Mouse (Mus musculus): ENCODE measurements around the gene Prokr1.
"Not testable (repeated sequence)": the region's sequence is repeated elsewhere in the genome, so short reads cannot be mapped to it uniquely, and the experiment has no call there.

Gene Prokr1

DNA sequence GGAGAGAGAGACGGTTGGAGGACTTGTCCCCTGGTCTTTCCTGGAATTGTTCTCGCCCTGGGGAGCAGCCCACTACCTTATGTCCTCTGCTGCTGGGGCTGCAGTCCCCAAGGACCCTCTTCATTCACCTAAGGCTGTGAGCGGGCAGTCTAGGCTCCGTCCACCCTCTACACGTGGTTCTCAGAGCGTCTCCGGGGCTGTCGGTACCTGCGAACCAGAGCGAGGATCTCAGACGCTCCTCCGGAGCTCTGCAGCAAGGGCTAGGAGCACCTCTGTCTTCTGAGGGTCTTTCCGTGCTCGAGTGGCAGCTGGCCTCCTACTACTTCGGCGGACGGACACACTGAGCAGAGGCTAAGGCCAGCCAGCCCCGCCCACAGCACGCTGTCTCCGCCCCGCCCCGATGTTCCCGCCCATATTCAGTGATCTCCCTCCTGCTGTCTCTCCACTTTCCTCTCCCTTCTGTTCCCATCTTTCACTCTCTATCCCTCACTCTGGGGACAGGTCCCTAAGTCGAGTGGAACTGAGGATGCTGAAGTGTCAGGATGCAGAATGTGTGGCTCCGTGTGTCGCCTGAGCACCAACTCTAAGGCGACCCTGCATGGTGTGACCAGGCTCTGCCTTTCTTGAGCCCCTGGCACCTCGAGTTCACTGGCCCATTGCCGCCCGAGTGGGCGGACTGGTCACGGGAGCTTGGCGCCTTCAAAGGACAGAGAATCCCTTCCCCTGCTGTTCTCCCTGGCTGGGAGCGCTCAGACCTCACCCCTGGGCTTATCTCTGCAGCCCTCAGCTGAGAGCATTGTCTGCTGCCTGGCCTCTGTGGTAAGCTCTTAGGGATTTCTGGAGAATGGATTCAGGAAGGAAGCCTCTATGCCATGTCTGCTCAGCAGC lies at the start of gene Prokr1:
Gene Prokr1 (minus strand): TSS at position 350 of the 888 bp plus-strand sequence.
- DNase-seq (ENCODE audit: low spot score): peak; percentile 24

GRCm38 (mm10) chr6:87638134-87638660 lies 47.7 kb upstream of the Prokr1 start:
- no peak for DNase-seq (ENCODE audit: low spot score)

GRCm38 (mm10) chr6:87632176-87632575 lies 41.6 kb upstream of the Prokr1 start:
- DNase-seq (ENCODE audit: low spot score): no peak

DNA sequence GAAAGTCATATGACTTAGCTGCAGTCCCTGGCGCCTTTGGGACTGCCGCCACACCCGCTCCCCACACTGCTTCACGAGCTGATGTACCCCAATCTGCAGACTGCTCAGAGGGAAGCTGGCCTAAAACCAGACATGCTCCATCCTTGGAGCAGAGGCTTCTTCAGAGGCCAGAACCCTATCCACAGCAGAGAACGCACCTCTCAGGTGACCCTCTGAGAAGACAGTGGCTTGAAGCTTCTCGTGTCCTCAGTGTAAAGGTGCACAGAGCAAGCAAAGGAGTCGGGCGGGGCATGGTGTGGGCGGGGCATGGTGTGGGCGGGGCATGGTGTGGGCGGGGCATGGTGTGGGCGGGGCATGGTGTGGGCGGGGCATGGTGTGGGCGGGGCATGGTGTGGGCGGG lies 38.4 kb upstream of the Prokr1 start:
- not testable (repeated sequence) for DNase-seq (ENCODE audit: low spot score)

- no peak for DNase-seq (ENCODE audit: low spot score)
Measured at GRCm38 (mm10) chr6:87623151-87623550, 32.6 kb upstream of the Prokr1 start.

- DNase-seq (ENCODE audit: low spot score): peak; percentile 33
Measured at GRCm38 (mm10) chr6:87621281-87621680, 30.7 kb upstream of the Prokr1 start.

- DNase-seq (ENCODE audit: low spot score): no peak
Measured at GRCm38 (mm10) chr6:87618021-87618420, 27.5 kb upstream of the Prokr1 start.

DNA sequence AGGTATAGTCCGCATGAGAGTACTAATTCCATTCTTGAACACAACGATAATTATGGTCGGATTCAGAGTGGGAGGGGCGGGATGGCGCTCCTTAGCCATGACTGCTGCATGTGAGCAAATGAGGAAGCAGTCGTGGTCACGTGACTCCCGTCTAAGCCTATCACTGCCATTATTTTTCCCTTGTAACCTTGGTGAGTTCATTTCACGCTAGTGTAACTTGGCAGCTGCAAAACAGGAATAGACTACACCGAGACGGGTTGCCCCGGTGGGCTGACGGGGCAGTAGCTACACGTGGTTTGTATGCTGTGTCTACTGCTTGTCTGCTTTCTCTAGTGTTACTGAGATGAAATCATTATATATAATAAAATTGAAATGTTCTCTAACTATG lies 25.1 kb upstream of the Prokr1 start:
- DNase-seq (ENCODE audit: low spot score): no peak

DNA sequence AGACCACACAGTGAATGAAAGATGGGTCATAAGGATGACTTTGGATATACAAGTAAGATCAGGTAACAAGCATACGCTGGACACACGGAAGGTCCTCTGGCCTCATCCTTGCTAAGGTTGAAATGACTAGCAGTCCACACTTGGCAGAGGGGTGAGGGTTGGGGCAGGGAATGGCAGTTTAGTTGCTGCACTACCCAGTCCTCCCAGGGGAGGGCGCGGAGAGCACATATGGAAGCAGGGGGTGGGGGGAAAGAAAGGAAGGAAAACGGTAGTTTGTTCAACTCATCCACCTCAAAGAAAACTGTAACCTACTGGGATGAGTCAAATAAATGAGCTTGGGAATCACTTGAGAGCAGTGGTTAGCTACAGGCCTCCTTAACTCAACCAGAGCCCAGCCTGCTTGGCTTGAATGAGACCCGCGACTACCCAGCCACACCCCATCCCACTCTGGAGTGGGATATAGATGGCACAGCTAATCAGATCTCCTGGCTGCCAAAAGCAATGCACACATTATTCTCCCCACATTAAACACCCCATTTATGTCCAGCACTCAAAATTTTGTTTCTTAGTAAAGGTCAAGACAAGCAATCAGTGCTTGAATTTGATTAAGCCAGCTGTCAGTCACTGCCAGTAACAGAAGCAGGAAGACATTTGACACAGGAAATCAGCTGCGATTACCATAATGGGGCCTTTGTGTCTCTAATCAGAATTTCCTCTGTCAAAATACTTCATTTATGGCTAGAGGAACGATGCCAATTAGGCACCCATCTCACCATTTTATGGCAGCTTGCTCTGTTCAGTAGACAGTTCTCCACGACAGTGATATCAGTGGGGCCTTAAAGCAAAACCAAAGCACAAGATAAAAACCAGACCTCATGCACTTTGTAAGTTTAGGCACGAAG lies 24.5 kb upstream of the Prokr1 start:
- DNase-seq (ENCODE audit: low spot score): peak; percentile 37

DNA sequence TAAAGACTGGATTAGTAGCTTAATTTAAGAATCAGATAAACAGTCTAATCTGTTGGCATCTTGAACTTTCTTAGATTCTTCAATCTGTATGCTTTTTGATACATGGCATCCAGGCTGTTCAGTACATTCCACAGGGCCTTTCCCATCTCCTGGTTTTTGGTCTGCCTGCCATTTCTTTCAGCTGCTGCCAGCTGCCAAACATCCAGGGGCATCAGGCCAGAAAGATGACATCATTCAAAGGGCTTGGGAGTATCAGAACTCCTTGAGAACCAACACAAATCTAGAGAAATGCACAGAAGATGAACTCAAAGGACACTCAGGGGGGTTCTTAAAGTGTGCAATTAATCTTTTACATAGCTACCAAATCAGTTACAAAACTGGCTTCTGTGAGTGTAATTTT lies 9.3 kb upstream of the Prokr1 start:
- peak; percentile 57 for DNase-seq (ENCODE audit: low spot score)

GRCm38 (mm10) chr6:87597116-87597833 lies 6.7 kb upstream of the Prokr1 start:
- peak; percentile 13 for DNase-seq (ENCODE audit: low spot score)

DNA sequence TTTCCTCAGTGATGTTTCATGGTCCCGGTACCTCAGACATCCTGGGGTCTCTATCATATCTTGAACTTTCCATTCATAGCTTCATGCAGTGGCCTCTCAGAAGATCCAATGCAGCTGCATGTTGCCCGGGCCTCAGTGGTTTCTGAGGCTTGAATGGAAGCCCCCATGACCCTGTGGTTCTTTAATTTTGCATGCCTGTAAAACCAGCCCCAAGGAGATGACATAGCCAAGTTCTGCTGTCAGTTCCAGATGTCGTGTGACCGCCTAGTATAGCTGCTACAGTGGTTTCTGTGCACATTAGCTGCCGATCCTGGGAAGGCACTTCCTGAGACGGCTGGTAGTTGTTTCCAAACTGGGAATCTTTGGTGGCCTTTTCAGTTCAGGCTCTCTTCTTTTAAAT lies 3.6 kb upstream of the Prokr1 start:
- DNase-seq (ENCODE audit: low spot score): no peak

DNA sequence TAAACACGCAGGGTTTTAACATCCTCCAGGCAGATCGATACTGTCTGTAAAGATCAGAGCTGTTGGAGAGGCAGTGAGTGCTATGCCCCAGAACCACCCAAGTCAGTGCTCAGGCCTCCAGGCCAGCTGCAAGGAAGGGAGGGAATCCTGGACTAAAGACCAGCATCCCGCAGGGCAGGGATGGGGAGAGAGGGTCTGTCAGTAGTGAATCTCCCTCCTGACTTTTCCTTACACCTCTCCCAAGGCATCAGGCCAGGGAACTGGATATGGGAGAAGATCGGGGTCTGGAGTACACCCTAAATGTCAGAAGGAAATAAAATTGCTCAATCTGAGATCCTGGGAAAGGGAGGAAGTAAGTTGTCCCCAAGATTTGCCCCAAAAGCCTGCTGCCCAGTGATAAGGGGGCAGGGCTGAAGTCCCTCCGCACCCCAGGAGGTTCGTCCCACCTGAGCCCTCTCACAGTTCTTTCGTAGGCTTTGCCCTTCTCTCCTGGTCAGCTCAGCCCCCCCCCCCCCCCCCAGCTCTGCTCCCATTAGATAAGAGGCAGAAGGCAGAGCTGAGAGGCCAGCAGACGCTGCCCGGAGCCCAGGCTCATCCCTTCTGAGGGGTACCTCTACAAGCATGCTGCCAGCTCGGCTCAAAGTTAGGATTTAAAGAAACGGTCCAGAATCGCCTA lies 687 bp downstream of the Prokr1 start:
- DNase-seq (ENCODE audit: low spot score): no peak

DNA sequence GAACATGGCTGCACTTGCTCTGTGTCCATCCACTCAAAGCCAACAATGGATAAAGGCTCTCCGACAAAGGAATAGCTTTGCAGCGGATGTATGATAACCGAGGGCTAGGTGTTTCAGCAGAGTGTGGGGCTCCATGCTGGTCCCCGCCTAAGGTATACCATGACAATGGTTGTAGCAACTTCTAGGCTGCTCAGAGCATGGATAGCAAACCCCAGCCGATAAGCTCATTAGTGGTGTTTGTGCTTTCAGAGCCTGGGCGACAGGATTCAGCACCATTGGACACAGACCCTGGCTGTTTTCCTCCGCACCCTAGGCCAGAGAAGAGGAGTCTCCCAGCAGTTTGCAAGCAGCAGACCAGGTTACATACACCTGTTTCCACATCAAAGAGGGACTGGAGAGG lies 6.6 kb downstream of the Prokr1 start:
- no peak for DNase-seq (ENCODE audit: low spot score)

- DNase-seq (ENCODE audit: low spot score): no peak
Measured at GRCm38 (mm10) chr6:87583183-87583611, 7.3 kb downstream of the Prokr1 start.

GRCm38 (mm10) chr6:87582456-87582855 lies 8.1 kb downstream of the Prokr1 start:
- no peak for DNase-seq (ENCODE audit: low spot score)

DNA sequence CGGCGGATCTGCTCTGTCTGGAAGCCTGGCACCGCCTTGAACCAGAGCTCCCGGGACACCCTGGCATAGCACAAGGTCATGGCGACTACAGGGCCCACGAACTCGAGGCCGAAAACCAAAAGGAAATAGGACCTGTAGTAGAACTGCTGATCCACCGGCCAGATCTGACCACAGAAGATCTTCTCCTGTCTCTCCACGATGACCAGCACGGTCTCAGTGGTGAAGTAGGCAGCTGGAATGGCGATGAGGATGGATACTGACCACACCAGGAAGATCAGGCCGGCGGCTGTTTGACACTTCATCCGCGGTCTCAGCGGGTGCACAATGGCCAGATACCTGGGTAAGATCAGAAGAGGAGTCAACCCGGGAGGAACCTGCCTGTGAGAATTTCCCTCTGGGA lies 9.0 kb downstream of the Prokr1 start:
- no peak for DNase-seq (ENCODE audit: low spot score)

DNA sequence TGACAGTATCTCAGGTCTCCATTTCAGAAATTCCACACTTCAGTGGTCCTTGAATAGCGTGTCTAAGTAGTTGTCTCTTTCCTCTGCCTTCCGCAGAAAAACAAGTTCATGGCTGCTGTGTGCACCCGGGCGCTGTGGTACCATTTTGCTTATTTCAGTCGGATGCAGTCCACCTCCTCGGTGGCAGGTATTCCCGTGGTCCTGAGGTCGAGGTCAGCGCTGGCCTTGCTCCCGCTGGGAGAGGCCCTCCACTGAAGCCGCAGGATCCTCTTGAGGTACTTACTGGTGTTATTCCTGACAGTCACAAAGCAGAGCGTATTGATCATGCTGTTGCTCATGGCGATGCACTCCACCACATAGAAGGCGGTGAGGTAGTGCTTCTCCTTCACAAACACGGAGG lies 9.5 kb downstream of the Prokr1 start:
- no peak for DNase-seq (ENCODE audit: low spot score)

DNA sequence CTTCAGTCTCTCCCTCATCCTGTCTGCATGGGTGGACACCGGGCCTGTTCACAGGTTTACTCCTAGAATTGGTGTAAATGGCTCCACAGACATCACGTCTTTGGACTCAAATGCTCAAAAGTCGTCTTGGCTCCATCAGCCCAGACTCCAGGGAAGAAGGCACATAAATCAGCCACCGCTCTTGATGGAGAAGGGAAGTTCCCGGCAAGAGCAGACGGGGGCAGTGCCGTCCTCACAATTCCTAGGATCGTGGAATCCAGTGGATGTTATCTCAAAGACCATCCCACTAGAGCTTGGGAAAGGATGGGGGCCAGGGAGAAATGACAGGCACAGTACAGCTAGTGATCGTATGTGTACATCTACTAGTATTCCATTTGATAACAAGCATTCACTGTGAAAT lies 12.3 kb downstream of the Prokr1 start:
- DNase-seq (ENCODE audit: low spot score): no peak

DNA sequence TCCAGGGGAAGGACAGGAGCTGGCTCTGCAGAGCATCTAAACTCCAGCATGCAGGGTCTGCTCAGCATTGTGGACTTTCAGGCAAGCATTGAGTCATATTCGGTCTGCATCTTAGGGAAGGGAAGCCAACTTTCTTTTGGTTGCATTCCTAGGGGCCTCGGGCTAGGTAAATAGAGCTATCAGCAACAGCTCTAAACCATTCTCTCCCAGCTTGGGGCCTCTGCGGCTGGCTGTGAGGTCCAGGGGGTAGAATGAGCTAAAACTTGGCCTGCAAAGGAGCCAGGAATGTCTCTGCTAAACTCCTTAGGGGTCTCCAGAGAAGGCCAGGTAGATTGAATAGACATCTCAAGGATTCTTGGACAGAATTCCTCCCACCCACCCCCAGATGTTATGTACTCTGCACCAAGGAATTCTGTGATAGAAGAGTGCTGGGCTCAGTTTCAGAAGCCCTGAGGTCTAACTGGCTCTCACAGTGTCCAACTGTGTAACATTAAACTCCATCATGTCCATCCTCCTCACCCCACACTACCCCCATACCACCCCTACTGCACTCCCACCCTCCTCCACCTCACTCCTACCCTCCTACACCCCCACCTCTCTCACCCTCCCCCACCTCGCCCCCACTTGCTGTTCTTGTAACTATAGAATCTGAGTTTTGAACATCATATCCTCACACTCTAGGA lies 13.8 kb downstream of the Prokr1 start:
- no peak for DNase-seq (ENCODE audit: low spot score)

DNA sequence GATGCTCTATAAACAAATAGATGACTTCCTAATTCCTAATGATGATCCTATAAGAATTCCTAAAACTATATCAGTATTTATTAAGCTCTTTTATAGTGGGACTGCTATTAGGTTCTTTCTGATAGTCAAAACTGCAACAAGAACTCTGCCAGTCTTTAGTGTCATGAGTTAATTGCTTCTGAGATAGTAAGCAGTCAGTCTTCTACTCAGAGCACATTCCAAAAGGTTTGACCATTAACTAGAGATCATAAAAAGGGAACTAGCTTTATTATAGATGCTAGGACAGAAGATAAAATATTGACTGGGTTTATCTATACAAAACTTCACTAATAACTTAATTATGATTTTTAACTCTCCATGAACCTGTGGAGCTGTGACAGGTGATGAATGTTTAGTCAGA lies 18.7 kb downstream of the Prokr1 start:
- DNase-seq (ENCODE audit: low spot score): not testable (repeated sequence)

Data from ovary, postnatal 14 days (tissue).